Mouse (Mus musculus): ENCODE data around the gene Ttc23.

Gene Ttc23

DNA sequence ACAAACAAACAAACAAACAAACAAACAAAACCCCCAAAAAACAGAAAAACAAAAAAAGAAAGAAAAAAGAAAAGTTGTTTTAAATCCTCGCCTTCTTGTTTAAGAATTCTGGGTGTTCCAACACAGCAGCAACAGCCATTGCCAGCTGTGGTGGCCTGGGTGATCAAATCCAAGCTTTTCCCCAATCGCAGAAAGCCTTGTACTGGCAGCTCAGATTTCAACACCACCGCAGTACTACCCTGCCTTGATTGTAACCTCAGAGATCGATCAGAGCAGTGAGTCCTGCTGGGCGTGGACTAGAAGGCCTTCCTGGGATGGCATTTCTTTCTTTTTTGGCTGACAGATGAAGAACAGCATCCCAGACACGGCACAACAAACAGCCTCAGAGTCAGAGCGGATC is 48.7 kb downstream of the Ttc23 start:
- no peak for DNase-seq (ENCODE audit: extremely low spot score)

DNA sequence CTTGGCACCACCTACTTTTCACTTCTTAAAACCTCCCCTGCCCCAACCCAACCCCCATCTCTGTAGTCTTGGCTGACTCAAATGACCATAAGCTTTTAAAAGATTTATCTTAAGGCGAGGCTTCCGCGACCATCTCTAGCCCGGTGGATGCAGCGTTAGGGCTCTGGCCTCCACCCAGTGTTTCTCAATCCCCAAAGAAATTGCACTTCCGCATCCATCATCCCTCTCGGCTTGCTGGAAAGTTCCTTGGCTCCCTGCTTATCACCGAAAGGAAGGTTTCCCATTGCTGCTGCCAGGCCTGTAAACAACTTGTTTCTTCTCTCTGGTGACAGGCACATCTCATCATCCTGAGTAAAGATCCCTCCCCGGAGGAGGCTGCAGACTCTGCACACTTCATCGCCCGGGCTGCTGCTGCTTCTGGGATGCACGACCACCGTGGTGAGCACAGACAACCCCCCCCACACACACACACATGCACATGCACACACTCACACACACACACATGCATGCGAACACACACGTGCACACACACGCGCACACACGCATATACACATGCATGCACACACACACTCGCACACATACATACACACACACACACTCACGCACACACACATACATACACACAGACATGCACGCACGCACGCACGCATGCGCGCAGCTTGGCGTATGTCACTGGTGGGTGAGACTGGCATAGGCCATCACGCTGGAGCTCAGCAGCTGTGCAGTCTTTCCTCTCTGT is 50.9 kb downstream of the Ttc23 start:
- DNase-seq (ENCODE audit: extremely low spot score) = no peak

DNA sequence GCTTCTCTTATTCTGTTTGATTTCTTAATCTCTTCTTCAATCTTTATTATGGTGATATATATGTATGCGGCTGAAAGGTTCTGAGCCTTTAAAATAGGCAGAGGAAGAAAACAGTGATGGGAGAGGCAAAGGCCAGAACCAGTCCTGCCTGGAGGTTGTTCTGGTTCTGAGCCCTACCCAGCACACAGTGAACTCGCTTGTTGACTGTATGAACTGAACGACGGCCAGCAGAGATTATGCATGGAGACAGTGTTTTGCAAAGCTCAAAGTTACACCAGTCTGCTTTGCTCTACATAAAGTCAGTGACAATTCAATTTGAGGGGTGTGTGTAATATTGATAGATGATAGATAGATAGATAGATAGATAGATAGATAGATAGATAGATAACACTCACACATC is 52.1 kb downstream of the Ttc23 start:
- DNase-seq (ENCODE audit: extremely low spot score) = no peak

DNA sequence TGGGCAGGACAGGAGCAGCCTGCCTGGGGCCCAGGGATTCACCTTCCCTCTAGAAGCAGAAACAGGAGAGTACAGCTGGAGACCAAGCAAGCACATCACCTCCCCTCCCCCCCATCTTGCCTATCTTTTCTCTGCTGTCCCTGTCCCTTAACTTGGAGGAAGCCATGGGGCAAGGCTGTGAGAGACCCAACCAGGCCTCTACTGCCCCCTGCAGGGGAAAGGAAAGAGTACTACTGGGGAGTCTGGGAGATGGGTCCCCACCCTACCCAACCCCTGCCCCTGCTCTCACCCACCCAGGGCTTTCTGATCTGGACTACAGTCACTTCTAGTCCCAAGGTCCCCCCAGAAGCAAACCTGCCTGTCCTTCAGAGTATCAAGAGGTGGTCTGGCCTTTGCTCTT is 53.6 kb downstream of the Ttc23 start:
- peak; percentile 68 for DNase-seq (ENCODE audit: extremely low spot score)

DNA sequence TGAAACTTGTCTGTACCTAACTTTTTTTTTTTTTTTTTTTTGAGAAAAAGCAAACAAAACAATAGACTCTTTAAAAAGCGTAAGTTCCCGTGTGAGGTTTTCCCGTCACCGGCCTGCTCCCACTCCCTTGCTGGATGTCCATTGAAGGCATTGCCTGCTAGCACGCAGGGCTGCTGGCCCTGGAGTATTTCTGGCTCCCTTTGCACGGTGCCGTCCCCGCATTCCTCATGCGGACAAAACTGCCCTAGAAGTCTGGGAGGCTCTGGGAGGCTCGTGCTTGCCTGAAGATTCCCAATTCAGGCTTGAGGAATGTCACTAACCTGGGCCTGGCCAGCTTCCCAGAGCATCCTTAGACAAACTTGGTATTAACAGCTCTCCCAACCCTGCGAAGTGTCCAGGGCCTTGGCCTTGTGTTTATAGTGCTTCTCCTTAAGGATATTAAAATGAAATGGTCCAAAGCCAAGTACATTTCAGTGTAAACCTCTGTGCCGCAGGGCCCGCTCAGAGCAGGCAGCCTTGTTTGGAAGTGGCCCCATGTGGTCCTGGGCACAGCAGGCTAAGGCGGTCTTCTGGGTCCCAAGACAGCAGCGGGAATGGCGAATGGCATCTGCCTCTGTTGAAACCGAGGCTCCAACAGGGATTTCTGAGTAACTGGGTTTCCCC is 54.2 kb downstream of the Ttc23 start:
- DNase-seq (ENCODE audit: extremely low spot score) = no peak

DNA sequence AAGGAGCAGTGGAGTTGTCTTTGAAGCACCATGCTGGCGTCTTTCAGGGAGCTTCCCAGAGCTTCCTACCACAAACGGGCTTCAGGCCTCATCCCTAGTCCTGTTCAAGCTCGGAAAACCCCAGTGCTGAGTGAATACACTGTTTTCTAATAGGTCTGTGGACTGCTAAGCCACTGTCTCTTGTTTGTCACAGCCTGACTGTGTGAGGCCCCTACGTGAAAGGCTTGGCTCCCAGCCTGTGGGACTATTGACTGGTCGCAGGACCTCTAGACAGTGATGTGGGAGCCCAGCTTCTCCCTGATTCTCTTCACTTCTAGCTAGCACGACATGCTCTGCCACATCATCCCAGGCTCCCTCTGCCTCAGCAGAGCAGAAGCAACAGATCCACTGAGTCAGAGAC is 61.0 kb downstream of the Ttc23 start:
- DNase-seq (ENCODE audit: extremely low spot score) = no peak

DNA sequence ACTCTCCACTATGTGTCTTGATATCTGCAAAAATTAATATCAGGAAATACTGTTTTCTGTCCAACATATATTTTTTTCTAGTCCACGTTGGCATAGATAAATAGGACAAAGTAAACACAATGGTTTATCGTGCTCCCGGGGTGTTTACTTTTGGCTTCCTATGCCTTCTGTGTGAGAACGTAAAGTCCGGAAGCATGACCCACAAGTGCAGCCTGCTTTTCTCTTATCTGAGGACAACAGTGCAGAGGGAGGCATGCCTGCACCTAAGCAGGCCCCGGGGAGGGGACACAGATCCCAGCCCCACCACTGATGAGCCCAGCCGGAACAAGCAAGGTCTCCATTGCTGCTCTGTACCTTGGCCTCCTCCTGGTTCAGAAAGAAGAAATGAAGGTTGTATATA is 63.0 kb downstream of the Ttc23 start:
- DNase-seq (ENCODE audit: extremely low spot score) = no peak

DNA sequence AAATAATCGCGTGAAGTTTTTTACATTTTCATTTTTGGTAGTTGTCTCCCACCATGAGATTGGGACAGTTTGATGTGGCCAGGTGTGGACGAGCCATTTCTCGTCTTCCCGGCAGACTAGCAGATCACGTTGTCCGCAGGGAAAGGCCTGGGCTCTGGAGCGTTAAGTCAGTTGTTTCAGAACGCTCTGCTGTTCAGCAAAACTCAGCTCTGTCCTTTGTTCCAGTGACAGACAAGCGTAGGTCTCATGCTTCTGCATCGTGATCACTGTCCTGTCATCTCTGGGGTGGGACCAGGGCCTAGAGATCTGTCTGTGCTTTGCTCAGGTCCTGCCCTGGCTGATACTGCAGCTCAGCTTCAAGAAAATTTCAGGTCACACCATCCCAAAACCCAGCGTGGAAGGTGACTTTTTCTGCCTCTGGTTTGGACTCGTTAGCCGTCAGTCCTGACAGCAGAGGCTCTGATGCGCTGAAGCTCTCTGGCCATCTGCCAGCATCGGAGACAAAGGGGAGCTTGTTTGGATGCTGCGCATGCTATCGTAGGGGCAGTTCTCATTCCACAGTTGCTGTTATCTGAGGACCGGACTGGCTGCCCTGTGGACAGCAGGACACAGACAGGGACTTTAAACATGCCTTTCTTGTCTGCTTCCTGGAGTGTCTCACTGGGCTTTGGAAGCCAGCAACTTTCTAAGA is 66.8 kb downstream of the Ttc23 start:
- peak; percentile 13 for DNase-seq (ENCODE audit: extremely low spot score)

DNA sequence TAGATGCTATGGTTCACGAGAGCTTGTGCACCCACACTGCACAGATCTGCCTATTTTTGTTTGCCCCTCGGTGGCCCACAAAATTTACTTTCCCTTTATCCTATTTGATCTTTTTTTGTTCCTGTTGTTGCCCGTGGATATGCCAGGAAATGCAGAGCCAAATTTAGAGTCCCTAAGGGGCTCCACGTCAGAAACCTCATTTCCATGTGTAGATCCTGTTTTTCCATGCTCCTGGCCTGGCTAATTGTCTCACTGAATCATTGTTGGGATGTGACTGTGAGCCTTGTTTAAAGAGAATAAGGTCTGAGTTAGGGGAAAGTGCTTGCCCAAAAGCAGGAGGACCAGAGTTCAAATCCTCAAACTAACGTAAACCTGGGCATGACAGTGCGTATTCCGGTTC is 68.0 kb downstream of the Ttc23 start:
- no peak for DNase-seq (ENCODE audit: extremely low spot score)

DNA sequence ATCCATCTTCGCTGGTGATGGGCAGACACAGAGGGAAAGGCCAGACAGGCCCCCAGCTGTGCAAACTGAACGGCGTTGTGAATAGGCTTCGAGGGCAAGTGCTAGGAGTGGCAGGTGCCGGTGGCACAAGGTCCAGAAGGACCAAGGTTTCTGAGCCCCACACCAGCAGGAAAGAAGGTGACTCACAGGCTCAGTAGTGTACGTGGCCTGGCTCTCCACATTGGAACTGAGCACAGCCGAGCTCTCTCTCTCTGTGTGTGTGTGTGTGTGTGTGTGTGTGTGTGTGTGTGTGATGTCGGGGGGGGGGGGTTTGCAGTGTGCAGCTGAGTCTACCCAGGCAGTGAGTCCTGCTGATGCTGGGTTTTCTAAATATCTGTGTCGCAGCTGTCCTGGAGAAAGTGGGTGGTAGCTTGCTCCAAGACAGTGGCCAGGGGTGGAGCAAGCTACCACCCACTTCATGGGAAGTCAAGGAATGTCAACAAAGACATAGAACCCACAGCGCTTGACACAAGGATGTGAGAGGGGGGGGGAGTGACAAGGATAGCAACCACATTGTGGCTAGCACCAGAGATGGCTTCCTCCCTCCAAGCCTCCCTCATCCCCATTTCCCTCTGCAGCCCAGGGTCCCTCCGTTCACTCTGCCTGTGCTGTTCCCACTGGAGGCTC is 69.1 kb downstream of the Ttc23 start:
- DNase-seq (ENCODE audit: extremely low spot score) = no peak

DNA sequence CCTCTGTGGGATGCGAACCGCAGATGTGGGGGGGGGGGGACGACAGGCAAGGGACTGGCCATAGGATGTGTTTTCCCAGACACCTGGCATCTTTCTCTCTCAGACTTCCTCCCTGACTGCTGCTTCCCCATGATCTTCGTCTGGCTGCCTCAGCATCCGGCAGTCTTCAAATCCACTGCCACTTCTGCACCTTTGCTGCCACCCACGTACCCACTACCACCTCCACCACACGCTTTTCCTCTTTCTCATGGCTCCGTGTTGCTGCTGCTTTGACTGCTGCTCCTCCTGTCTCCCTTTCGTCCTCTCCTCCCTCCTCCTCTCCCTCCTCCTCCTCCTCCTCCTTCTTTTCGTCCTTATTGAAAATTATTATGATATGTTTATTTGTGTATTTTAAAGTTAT is 69.7 kb downstream of the Ttc23 start:
- no peak for DNase-seq (ENCODE audit: extremely low spot score)

DNA sequence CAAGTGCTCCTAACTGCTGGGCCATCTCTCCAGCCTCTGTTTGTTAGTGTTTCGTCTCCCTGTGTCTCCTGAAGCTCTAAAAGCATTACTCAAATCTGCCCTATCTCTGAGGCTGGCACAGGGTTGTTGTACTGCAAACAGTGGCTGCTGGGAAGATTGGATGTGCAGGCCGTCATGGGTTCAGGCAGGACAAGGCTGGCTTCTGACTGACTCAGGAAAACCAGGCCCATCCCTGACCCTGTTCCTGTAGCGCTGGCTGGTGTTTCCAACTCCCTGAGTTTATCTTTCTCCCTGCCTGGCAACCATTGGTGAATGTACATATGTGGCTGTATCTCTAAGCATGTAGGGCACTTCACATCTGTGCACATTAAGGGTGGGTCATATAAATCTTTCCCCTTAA is 70.3 kb downstream of the Ttc23 start:
- DNase-seq (ENCODE audit: extremely low spot score) = no peak

DNA sequence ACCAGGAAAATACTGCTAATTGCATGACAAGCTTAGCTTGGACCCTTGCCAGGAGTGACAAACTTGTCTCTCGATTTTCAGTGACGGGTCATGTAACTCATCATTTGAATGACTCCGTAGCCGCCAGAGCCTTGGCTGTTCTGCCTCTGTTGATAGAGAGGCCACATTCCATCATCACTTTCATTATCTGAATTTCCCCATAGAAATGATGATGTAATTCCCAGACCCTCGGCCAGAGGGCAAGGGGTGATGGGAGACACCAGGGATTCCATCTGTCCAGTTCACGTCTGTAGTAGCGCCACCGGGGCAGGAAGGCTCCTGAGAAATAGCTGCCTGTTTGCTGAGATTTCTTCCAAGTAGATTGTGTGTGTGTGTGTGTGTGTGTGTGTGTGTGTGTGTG is 71.6 kb downstream of the Ttc23 start:
- DNase-seq (ENCODE audit: extremely low spot score) = no peak

DNA sequence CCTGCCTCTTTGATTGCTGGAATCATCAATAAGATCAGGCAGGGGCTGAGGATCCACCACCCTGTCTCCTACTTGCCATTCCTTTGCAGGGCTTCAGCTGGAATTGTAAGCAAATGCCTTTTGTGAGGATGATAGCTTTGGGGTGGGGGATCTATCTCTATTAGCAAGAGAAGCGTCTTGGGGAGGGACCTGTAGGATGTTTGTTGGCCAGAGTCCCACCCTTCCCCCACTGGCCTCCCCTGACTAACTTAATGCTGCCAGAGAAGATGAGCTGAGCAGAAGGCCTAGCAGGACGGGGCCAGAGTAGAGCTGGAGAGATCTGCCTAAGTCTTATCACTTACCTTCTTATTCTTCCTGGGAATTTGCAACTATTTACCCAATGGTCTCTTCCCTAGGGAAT is 75.0 kb downstream of the Ttc23 start:
- DNase-seq (ENCODE audit: extremely low spot score) = no peak

DNA sequence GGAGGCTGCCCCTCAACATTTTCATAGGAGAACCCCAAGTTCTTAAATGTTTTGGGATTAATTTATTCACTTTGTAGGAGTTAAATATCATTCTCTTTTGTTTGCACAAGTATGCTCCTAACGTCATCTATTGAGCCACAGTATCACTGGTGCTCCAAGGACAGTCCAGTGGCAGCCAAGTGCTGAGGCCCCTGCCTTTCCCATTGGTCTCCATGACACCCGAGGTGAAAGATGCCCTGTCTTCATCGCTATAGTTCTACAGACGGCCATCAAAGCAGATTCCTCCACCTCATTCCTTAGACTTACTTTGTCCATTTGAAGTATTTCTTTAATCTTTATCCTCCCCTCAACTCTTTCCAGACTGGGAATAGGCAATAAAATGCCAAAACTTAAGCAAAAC is 77.3 kb downstream of the Ttc23 start:
- no peak for DNase-seq (ENCODE audit: extremely low spot score)

DNA sequence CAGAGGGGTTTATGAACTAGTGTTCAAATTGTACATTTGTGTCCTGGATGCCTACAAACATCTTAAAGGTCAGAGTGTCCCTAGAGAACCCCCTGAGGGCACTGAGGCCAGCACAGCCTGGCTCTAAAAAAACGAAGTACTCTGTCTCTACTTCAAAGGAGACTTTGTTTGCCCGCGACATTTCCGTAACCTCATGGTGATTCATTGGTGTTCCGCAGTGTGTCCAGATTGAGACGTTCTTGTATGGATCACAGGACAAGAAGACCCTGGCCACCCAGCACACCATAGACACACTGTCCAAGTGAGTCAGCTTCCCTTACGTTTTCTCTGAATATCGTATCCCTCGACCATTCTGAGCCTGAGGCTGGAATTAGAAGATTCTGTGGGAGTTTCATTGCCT is 77.8 kb downstream of the Ttc23 start:
- peak; percentile 28 for DNase-seq (ENCODE audit: extremely low spot score)

DNA sequence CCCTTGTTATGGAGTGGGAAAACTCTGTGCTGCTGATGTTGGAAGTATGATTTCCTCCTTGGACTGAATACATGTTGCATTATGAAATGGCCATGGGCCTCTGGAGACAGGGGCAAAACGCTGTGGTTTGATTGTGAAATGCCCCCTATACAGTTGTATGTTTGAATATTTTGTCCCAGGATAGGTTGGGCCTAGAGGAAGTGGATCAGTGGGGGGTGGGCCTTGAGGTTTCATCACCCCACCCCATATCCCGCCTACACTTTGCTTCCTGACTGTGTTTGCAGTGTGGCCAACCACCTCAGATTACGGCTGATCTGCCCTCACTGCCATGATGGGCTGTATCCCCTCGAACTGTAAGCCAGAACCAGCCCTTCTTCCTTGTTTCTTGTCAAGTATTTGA is 81.0 kb downstream of the Ttc23 start:
- DNase-seq (ENCODE audit: extremely low spot score) = no peak

DNA sequence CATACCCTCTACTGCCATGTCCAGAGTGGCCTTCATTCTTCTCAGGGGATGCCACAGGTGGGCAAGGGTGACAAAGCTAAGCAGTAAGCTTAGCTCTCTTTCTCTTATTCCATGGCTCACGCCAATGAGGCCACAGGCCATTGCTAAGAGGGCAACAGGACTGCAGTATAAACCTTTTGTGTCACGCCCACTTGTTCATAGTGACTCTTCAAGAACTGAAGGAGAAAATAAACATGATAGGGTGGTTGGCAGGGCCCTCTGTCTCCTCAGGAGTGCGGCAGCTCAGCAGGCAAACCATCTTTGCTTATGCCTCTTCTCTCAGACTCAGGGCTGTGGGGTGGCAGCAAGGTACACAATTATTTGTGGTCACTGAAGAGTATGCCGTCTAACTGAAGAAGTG is 81.6 kb downstream of the Ttc23 start:
- DNase-seq (ENCODE audit: extremely low spot score) = no peak

DNA sequence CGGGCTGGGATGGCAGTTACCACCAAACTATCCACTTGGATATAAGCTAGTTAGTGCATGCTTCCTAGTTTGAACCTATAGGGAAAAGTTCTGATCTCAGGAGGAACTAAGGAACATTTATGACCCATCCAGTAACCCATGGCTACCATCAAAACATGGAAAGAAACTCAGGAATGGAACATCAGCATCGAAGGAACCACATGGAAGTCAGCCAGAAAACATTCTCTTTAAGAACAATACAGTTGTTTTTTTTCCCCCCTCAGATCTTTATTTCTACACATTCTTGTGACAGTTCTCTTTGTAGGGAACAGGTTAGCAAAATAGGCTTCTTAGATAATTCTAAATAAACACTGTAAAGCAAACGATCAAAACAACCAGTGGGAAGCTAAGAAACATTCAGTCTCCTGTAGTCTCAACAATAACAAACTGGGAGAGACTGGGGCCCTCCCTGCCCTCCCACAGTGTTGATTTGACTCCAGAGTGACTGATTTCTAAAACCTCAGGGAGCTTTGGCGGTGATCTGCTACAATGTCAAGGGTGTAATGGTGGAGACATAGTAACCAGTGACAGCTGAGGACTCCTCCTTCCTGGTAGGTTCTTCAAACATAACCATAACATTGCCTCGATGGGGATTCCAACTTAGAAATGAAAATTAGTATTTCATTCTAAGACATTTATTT is 83.4 kb downstream of the Ttc23 start:
- no peak for DNase-seq (ENCODE audit: extremely low spot score)

DNA sequence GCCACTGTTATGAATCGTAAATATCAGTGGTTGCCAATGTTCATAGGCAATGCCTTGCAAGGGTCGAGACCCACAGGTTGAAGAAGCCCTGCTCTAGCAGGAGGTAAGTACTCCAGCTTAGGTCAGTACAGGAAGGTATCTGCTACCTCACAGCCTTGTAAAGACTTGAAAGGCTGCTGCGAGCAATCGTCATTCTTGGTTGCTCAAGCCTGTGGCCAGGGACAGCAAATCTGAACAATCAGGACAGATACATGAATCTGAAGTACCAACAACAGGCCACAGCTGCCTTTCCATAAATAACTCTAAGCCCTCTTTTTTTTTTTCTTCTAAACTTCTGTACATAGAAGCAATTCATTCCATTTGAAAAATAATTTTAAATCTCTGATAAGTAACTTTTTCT is 85.1 kb downstream of the Ttc23 start:
- DNase-seq (ENCODE audit: extremely low spot score) = no peak

DNA sequence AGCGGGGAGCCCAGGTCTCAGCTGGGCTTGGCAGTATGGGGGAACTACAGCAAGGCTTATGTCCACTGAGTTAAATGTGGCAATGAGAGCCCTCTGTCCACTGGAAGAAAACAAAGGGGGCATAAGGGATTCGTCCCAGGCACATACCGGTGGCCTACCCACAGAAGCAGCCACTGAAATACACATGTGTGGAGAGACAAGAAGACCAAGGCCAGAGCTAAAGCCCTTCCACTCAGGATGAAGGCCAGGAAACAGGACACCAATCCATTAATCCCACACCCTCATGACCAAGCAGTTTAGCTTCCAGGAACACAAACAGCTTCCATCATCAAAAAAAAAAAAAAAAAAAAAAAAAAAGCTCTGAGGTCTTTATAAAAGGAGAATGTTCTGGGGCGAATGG is 93.2 kb downstream of the Ttc23 start:
- DNase-seq (ENCODE audit: extremely low spot score) = no peak

DNA sequence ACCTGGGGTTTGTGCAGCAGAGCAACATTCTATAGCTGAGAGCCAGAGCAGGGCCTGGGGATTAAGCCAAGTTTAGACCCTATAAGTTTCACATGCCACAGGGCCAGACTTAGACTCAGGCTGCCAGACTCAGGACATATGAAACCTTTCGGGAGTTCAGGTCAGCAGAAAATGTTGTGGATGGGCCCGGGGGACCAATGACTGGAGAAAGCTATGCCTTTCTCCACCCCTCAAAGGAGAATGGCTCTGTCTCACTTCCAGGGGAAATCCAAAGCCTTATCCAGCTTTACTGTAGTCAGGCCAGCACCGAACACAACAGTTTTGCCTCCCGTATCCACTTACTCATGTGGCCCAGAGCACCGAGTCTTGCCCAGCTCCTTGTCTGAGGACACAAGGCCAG is 93.6 kb downstream of the Ttc23 start:
- no peak for DNase-seq (ENCODE audit: extremely low spot score)

Data from embryo, embryonic 9.5 days (tissue).